Mouse (Mus musculus) E14TG2a.4 (cell line): ENCODE results near the gene Zfp790.

Source experiments
- CTCF ChIP-seq: conservative IDR thresholded peaks from 2 replicates; pipeline ENCODE4 v1.5.1; 2014; ENCODE audit warnings: low read length
- NANOG ChIP-seq: IDR thresholded peaks from 2 replicates; pipeline ENCODE4 v1.6.1; 2014; ENCODE audit warnings: borderline replicate concordance, low read length, mixed read lengths

DNA sequence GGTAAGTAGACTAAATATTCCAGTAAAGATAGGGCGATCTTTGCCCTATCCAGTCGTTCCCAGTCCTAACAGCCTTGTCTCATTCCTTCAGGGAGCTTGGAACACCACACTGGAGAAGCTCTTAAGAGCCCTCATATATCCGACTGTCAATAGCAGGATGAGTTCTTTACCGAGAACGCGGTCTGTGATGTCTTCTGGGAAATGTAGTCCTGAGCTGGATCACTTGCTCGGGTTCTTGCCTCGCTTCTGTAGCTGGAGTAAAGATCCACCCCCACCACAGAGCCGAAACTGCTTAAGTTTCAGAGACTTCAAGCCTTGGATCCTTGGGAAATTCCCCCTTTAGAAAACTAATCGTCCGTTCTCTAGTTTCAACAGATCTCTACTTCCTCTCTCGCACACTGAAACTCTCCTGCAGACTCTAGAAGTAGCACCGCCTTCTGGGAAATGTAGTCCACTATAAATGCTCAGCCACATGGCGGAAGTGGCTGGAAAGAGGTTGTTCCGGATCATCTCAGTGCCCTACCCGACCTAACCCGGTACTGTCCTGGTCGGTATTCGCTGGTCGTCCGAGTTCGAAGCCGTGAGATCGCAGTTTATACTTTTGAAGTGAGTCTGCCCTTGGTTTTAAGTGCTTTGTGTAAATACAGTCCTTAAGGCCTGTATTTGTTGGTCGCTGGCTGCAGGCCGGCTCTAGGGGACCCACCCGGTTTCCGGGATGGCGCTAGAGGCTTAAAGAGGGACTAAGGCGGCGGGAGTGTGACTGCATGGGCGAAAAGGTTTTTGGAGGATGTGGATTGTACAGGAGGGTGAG lies 47.6 kb upstream of the Zfp790 start, which contains the start of gene Zfp84:
- no peak for TF ChIP-seq CTCF
- no peak for TF ChIP-seq NANOG
